Mouse (Mus musculus): ENCODE results near the gene Armc10. TPM values are rescaled to one million over a fixed set of nuclear protein-coding genes. Genes with fewer than 3 reads are reported as not detected.

The Armc10 gene
- polyA plus RNA-seq, 1 experiment from 2014 or later = 35.7 TPM

DNA sequence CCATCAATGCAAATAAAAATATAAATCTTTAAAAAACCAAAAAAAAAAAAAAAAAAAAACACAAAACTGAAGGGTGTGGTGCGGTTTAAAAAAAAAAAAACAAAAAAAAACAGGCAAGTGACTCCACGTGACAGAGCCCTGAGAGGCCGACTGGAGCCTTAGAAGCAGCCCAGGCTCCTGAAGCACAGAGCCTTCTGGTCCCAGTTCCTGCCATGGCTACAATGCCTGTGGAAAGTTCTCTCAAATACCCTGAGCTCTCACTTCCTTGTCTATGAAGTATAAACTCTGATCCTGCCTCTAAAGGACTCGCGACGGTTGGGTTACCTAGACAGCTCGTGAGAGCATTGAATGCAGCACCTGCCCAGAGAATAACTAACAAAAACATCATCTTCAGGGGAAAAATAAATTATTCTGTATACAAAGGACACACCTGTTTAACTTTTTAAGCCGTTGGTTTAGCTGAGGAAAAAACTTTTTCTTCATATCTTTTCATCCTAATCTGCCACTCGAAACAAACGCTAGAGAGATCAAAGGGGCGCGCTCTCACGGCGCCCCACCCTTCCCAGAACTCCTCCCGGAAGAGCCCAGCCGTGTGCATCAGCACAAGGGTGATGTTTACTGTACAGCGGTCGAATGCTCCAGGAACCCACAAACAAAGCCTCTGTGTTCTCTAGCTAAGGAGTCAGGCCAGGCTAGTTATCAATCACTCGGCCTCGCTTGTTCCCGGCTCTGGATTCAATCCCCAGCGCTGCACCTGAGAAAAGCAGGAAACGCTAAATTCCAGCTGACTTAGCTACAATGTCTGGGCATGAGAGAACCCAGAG, 27.4 kb downstream of the Armc10 start:
- Histone ChIP-seq H3K27ac (no peak overlapping the region), H3K9me3 (no peaks in the 10 kb centered on the region), H3K4me2 (0 out of 2 replicates have a peak overlapping the region, but pooled peaks have one; percentile 26), H3K27me3 (no peaks in the 10 kb centered on the region), H3K4me1 (peaks cover 3% of the 10 kb centered on the region; the same call in 1 of the 2 replicates), H3K4me3 (peak overlapping the region; percentile 15; the same call in 1 of the 2 replicates), H3K9ac (no peak overlapping the region), H3K36me3 (0 out of 2 replicates have a peak, but pooled peaks cover 6% of the 10 kb centered on the region)
- WGBS = 43% methylated on average over 23 of the region's 23 CpGs
- no peak for ATAC-seq (ENCODE audit: insufficient number of reproducible peaks, low FRiP score, low TSS enrichment, low read depth)

- no peak for ATAC-seq (ENCODE audit: insufficient number of reproducible peaks, low FRiP score, low TSS enrichment, low read depth)
- Histone ChIP-seq H3K9me3 (no peaks in the 10 kb centered on the region), H3K27ac (no peak overlapping the region), H3K4me3 (no peak overlapping the region), H3K4me2 (no peak overlapping the region), H3K4me1 (peaks cover 3% of the 10 kb centered on the region; the same call in 1 of the 2 replicates), H3K9ac (no peak overlapping the region), H3K36me3 (0 out of 2 replicates have a peak, but pooled peaks cover 6% of the 10 kb centered on the region), H3K27me3 (no peaks in the 10 kb centered on the region)
- WGBS = 64% methylated on average over 9 of the region's 9 CpGs
Measured at GRCm38 (mm10) chr5:21673742-21674141, 28.1 kb downstream of the Armc10 start.

DNA sequence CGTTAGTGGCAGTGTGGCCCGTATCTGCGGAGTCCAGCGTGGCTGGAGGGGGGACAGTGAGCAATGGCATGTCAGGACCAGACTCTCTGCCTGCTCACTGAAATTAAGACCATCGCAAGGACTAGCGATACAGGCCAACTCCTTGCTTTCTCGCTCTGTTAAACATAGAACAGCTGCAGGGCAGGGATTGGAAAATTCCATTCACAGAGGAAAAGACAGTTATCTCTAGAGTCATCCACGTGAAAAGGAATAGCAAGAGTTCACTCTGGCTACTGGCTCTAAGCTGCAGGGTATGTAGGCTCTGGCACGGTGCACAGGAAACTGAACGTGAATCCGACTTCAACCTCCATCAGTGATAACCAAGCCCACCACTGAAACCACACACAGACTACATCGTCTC, 29.4 kb downstream of the Armc10 start:
- Histone ChIP-seq H3K9ac (no peak overlapping the region), H3K27ac (no peak overlapping the region), H3K4me1 (peaks cover 3% of the 10 kb centered on the region; the same call in 1 of the 2 replicates), H3K4me3 (no peak overlapping the region), H3K27me3 (no peaks in the 10 kb centered on the region), H3K9me3 (no peaks in the 10 kb centered on the region), H3K4me2 (no peak overlapping the region), H3K36me3 (0 out of 2 replicates have a peak, but pooled peaks cover 6% of the 10 kb centered on the region)
- ATAC-seq (ENCODE audit: insufficient number of reproducible peaks, low FRiP score, low TSS enrichment, low read depth) = no peak
- WGBS = 63% methylated on average over 12 of the region's 12 CpGs

- WGBS = 95% methylated on average over 23 of the region's 23 CpGs
- Histone ChIP-seq H3K36me3 (0 out of 2 replicates have a peak, but pooled peaks cover 6% of the 10 kb centered on the region), H3K9me3 (no peaks in the 10 kb centered on the region), H3K27ac (no peak overlapping the region), H3K4me2 (no peak overlapping the region), H3K4me3 (no peak overlapping the region), H3K9ac (no peak overlapping the region), H3K4me1 (peaks cover 3% of the 10 kb centered on the region; the same call in 1 of the 2 replicates), H3K27me3 (no peaks in the 10 kb centered on the region)
- no peak for ATAC-seq (ENCODE audit: insufficient number of reproducible peaks, low FRiP score, low TSS enrichment, low read depth)
Measured at GRCm38 (mm10) chr5:21675494-21675893, 29.9 kb downstream of the Armc10 start.

DNA sequence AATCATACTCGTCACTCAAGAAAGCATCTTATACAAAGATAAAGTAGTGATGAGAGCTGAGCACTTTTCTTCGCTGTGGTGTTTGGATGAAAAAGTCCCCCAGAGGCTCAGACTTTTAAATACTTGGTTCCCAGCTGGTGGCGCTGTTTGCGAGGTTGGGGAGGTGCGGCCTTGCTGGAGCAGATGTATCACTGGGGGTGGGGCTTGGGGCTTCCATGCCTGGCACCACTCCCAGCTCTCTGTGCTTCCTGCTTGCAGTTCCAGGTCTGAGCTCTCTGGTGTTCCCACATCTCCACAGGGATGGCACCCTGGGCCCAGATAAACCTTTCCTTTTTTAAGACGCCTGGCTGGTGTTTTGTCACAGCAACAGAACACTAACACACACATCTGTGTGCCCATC, 32.3 kb downstream of the Armc10 start:
- no peak for ATAC-seq (ENCODE audit: insufficient number of reproducible peaks, low FRiP score, low TSS enrichment, low read depth)
- Histone ChIP-seq H3K4me2 (no peak overlapping the region), H3K4me3 (no peak overlapping the region), H3K9me3 (no peaks in the 10 kb centered on the region), H3K9ac (no peak overlapping the region), H3K27ac (no peak overlapping the region), H3K27me3 (no peaks in the 10 kb centered on the region), H3K36me3 (0 out of 2 replicates have a peak, but pooled peaks cover 6% of the 10 kb centered on the region), H3K4me1 (peaks cover 3% of the 10 kb centered on the region; the same call in 1 of the 2 replicates)
- WGBS = 86% methylated on average over 6 of the region's 6 CpGs

- Histone ChIP-seq H3K4me2 (no peak overlapping the region), H3K9ac (no peak overlapping the region), H3K27ac (no peak overlapping the region), H3K4me3 (no peak overlapping the region), H3K9me3 (no peaks in the 10 kb centered on the region), H3K27me3 (no peaks in the 10 kb centered on the region), H3K36me3 (0 out of 2 replicates have a peak, but pooled peaks cover 6% of the 10 kb centered on the region), H3K4me1 (peaks cover under 1% of the 10 kb centered on the region; the same call in 1 of the 2 replicates)
- 96% methylated on average over 9 of the region's 9 CpGs for WGBS
- no peak for ATAC-seq (ENCODE audit: insufficient number of reproducible peaks, low FRiP score, low TSS enrichment, low read depth)
Measured at GRCm38 (mm10) chr5:21678363-21678762, 32.8 kb downstream of the Armc10 start.

- no peaks in the 10 kb centered on the region for H3K27me3 ChIP-seq
- ATAC-seq (ENCODE audit: insufficient number of reproducible peaks, low FRiP score, low TSS enrichment, low read depth) = no peak
- no peaks in the 10 kb centered on the region for H3K9me3 ChIP-seq
- H3K36me3 ChIP-seq = 0 out of 2 replicates have a peak, but pooled peaks cover 6% of the 10 kb centered on the region
- H3K27ac ChIP-seq = no peak overlapping the region
- H3K4me3 ChIP-seq = no peak overlapping the region
- H3K9ac ChIP-seq = no peak overlapping the region
- 75% methylated on average over 4 of the region's 4 CpGs for WGBS
- no peaks in the 10 kb centered on the region for H3K4me1 ChIP-seq
- no peak overlapping the region for H3K4me2 ChIP-seq
Measured at GRCm38 (mm10) chr5:21680029-21680428, 34.4 kb downstream of the Armc10 start.

- H3K4me2 ChIP-seq = no peak overlapping the region
- H3K9me3 ChIP-seq = no peaks in the 10 kb centered on the region
- H3K9ac ChIP-seq = no peak overlapping the region
- no peaks in the 10 kb centered on the region for H3K27me3 ChIP-seq
- ATAC-seq (ENCODE audit: insufficient number of reproducible peaks, low FRiP score, low TSS enrichment, low read depth) = no peak
- no peak overlapping the region for H3K27ac ChIP-seq
- no peak overlapping the region for H3K4me3 ChIP-seq
- H3K36me3 ChIP-seq = no peaks in the 10 kb centered on the region
- WGBS = 73% methylated on average over 5 of the region's 5 CpGs
- no peaks in the 10 kb centered on the region for H3K4me1 ChIP-seq
Measured at GRCm38 (mm10) chr5:21680940-21681339, 35.3 kb downstream of the Armc10 start.

GRCm38 (mm10) chr5:21683811-21684210, 38.2 kb downstream of the Armc10 start:
- Histone ChIP-seq H3K4me1 (no peaks in the 10 kb centered on the region), H3K9ac (no peak overlapping the region), H3K27ac (no peak overlapping the region), H3K4me2 (no peak overlapping the region), H3K27me3 (no peaks in the 10 kb centered on the region), H3K36me3 (no peaks in the 10 kb centered on the region), H3K4me3 (no peak overlapping the region), H3K9me3 (no peaks in the 10 kb centered on the region)
- 89% methylated on average over 9 of the region's 9 CpGs for WGBS
- ATAC-seq (ENCODE audit: insufficient number of reproducible peaks, low FRiP score, low TSS enrichment, low read depth) = no peak

DNA sequence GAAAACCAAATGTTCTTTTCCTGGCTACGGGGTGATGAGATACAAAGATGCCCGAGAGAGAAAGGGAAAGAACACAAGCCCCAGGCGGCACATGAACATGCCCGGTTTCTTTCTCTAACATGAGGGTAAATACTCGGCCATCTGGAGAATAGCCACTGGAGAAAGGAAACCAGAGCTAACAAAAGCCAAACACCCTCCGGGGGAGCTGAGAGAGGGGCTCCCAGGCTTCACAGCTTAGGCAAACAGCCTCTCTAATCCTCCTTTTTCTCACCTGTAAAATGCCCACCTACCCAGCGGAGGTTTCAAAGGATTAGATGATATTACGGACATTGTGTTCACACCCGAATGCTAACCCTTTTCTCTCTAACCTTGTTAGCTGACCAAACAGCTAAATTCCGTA, 39.4 kb downstream of the Armc10 start:
- ATAC-seq (ENCODE audit: insufficient number of reproducible peaks, low FRiP score, low TSS enrichment, low read depth) = no peak
- 73% methylated on average over 10 of the region's 10 CpGs for WGBS

DNA sequence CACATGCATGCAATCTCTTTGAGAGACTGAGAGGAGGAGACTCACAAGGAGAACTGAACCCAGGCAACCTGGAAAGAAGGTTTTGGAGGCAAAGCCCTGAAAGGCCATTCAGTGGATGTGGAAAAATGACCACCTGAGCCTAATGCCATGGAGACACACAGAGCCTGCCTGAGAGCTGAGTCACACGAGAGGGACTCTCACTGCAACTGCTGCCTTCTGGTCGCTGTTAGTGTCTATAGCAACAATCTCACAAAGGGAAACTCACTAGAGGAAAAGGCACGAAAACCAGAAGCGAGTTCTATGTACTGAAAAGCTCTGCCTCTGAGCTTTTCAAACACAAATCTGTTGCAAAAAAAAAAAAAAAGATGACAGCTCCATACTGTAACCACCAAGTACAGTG, 41.4 kb downstream of the Armc10 start:
- Histone ChIP-seq H3K4me2 (no peak overlapping the region), H3K36me3 (no peaks in the 10 kb centered on the region), H3K9me3 (no peaks in the 10 kb centered on the region), H3K4me1 (no peaks in the 10 kb centered on the region), H3K4me3 (no peak overlapping the region), H3K27me3 (no peaks in the 10 kb centered on the region), H3K27ac (no peak overlapping the region), H3K9ac (no peak overlapping the region)
- 62% methylated on average over 4 of the region's 4 CpGs for WGBS
- no peak for ATAC-seq (ENCODE audit: insufficient number of reproducible peaks, low FRiP score, low TSS enrichment, low read depth)

More for the DNA sequence above, 39.4 kb downstream of the Armc10 start:
- H3K9ac ChIP-seq = no peak overlapping the region
- no peak overlapping the region for H3K4me2 ChIP-seq
- no peaks in the 10 kb centered on the region for H3K36me3 ChIP-seq
- H3K27ac ChIP-seq = no peak overlapping the region
- no peak overlapping the region for H3K4me3 ChIP-seq
- no peaks in the 10 kb centered on the region for H3K9me3 ChIP-seq
- H3K4me1 ChIP-seq = no peaks in the 10 kb centered on the region
- H3K27me3 ChIP-seq = no peaks in the 10 kb centered on the region

DNA sequence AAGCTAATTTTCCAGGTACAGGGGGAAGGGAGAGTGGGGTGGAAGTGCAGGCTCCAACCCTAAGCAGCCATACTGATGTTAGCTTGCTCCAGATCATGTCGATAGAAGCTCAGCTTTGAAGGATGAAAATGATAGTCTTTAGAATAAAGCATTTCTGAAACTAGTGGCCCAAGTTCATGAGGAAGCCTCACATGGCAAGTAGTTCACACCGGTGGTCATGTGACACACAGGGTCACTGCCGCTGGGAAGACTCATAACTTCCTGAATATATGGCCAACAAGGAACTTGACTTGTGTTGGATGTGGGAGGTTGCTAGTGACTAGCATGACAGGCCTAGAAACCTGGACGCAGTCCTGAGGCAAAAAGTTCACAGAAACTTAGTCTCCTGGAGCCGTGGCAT, 46.6 kb downstream of the Armc10 start:
- Histone ChIP-seq H3K36me3 (no peaks in the 10 kb centered on the region), H3K4me1 (no peaks in the 10 kb centered on the region), H3K9ac (no peak overlapping the region), H3K9me3 (no peaks in the 10 kb centered on the region), H3K27me3 (no peaks in the 10 kb centered on the region), H3K4me3 (no peak overlapping the region), H3K4me2 (no peak overlapping the region), H3K27ac (no peak overlapping the region)
- WGBS = 94% methylated on average over 5 of the region's 5 CpGs
- no peak for ATAC-seq (ENCODE audit: insufficient number of reproducible peaks, low FRiP score, low TSS enrichment, low read depth)

Data from limb, embryonic 15.5 days (tissue).